Mouse (Mus musculus): ENCODE results near the gene Sfrp5. TPM values are rescaled to one million over a fixed set of nuclear protein-coding genes. Genes with fewer than 3 reads are reported as not detected.

The Sfrp5 gene
- total and polyA plus RNA-seq, 3 experiments = not detected

DNA sequence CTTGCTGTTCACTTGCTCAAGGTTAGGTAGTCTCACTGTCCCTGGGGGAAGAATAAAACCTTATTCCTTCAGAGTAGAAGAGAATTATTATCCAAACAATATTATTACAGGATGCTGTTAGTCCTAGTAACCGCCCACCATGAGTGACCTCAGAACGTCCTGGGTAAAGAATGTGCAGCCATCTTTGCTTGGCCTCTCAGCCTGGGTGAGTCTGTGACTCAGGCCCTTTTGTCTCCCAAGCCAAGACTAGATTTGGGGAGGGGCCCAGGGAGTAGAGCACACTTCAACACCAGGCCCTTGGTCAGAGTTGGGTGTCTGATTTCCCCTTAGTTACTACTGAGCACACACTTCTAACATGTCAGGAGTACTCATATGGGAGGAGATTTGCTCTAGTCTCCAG lies 12.5 kb upstream of the Sfrp5 start:
- Histone ChIP-seq H3K27me3 (replicated peaks) (peaks cover 47% of the 10 kb centered on the region), H3K79me2 (replicated peaks; ENCODE audit: control insufficient read depth, extremely low read depth, insufficient read depth, poor library complexity, severe bottlenecking) (no peaks in the 10 kb centered on the region), H3K27ac (ENCODE audit: insufficient read depth, low read depth) (no peak overlapping the region), H3K9ac (ENCODE audit: insufficient read depth, low read depth) (no peak overlapping the region), H3K4me2 (ENCODE audit: insufficient read depth, low read depth, poor library complexity, severe bottlenecking) (no peak overlapping the region), H3K36me3 (replicated peaks in 1 of 2; ENCODE audit: control insufficient read depth in 1 of 2, insufficient read depth in 1 of 2, low read length in 1 of 2) (no peaks in the 10 kb centered on the region), H3K9me3 (replicated peaks; ENCODE audit: low read length) (no peaks in the 10 kb centered on the region), H3K4me1 (ENCODE audit: control insufficient read depth in 1 of 2, insufficient read depth in 2 of 2) (0 out of 4 replicates have a peak, but pooled peaks cover 0 to 2% of the 10 kb centered on the region in 2 experiments), H3K4me3 (replicated peaks in 1 of 3; ENCODE audit: low read depth in 2 of 3, low read length in 2 of 3, poor library complexity in 1 of 3) (no peak overlapping the region)
- TF ChIP-seq SIN3A (IDR thresholded peaks at IDR 0.05; ENCODE audit: low read length) (no peak), CTCF (conservative IDR thresholded peaks at IDR 0.05 in 1 of 2, IDR thresholded peaks at IDR 0.05 in 1 of 2; ENCODE audit: low read depth in 2 of 2, low read length in 2 of 2) (no peak), TCF12 (IDR thresholded peaks at IDR 0.05; ENCODE audit: low read depth, low read length) (no peak), MAZ (IDR thresholded peaks at IDR 0.05; ENCODE audit: low read depth, low read length) (no peak), POLR2A (IDR thresholded peaks at IDR 0.05; ENCODE audit: low read depth, low read length) (no peak)
- no peak for DNase-seq (ENCODE audit: extremely low read depth)
- in situ Hi-C loops (cut with MboI; ENCODE audit: low pct_ligation_motif_present, low pct_unique_long_range_greater_than_20kb, low sequenced_read_pairs) (no loop called here), dilution Hi-C loops (cut with MboI; ENCODE audit: extremely low pct_ligation_motif_present, extremely low pct_unique_long_range_greater_than_20kb, low sequenced_read_pairs) (no loop called here)

DNA sequence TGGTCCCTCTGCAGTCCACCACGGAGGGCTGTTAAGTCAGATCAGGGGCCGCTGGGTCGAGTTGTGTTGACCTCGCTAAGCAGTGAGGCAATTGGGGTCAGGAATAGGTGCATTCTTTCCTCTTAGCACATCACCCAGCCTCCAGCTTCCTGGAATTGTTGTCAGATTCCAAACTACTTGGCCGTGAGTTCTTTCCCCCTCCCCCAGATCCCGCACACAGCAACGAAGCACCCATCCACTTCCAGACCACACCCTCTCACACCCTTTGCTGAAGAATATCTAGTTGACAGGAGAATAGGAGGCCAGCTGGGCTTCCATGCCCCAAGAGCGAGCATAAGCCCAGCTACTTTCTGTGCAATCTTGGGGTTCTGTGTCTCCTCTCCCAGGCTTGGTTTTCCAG lies 9.9 kb upstream of the Sfrp5 start:
- Histone ChIP-seq H3K4me3 (replicated peaks in 1 of 3; ENCODE audit: low read depth in 2 of 3, low read length in 2 of 3, poor library complexity in 1 of 3) (no peak overlapping the region), H3K4me1 (ENCODE audit: control insufficient read depth in 1 of 2, insufficient read depth in 2 of 2) (peaks cover 0 to 8% of the 10 kb centered on the region in 2 experiments; a peak in 2 of 4 replicates), H3K27me3 (replicated peaks) (peaks cover 72% of the 10 kb centered on the region), H3K4me2 (ENCODE audit: insufficient read depth, low read depth, poor library complexity, severe bottlenecking) (no peak overlapping the region), H3K27ac (ENCODE audit: insufficient read depth, low read depth) (no peak overlapping the region), H3K9ac (ENCODE audit: insufficient read depth, low read depth) (no peak overlapping the region), H3K36me3 (replicated peaks in 1 of 2; ENCODE audit: control insufficient read depth in 1 of 2, insufficient read depth in 1 of 2, low read length in 1 of 2) (no peaks in the 10 kb centered on the region), H3K79me2 (replicated peaks; ENCODE audit: control insufficient read depth, extremely low read depth, insufficient read depth, poor library complexity, severe bottlenecking) (no peaks in the 10 kb centered on the region), H3K9me3 (replicated peaks; ENCODE audit: low read length) (no peaks in the 10 kb centered on the region)
- DNase-seq (ENCODE audit: extremely low read depth) = no peak
- TF ChIP-seq KAT2A (IDR thresholded peaks at IDR 0.05; ENCODE audit: insufficient replicate concordance, low read length) = no peak
- TF ChIP-seq NRF1 (IDR thresholded peaks at IDR 0.05; ENCODE audit: low read depth, low read length) = no peak
- no peak for TF ChIP-seq USF2 (conservative IDR thresholded peaks at IDR 0.05; ENCODE audit: low read depth, low read length)
- TF ChIP-seq NELFE (IDR thresholded peaks at IDR 0.05; ENCODE audit: low read depth, low read length) = no peak
- TF ChIP-seq GABPA (IDR thresholded peaks at IDR 0.05; ENCODE audit: insufficient replicate concordance, low read depth, low read length) = no peak
- TF ChIP-seq JUN (IDR thresholded peaks at IDR 0.05; ENCODE audit: insufficient read depth, low read depth, low read length) = no peak
- no peak for TF ChIP-seq TBP (conservative IDR thresholded peaks at IDR 0.05; ENCODE audit: low read depth, low read length)
- no peak for TF ChIP-seq MAFK (IDR thresholded peaks at IDR 0.05; ENCODE audit: insufficient replicate concordance, low read length)
- no peak for TF ChIP-seq MXI1 (IDR thresholded peaks at IDR 0.05; ENCODE audit: low read depth, low read length)
- no peak for TF ChIP-seq ETS1 (conservative IDR thresholded peaks at IDR 0.05; ENCODE audit: low read depth, low read length)
- no peak for TF ChIP-seq E2F4 (IDR thresholded peaks at IDR 0.05; ENCODE audit: insufficient replicate concordance, low read depth, low read length)
- no peak for TF ChIP-seq CHD2 (IDR thresholded peaks at IDR 0.05; ENCODE audit: low read length)
- TF ChIP-seq ZC3H11A (IDR thresholded peaks at IDR 0.05; ENCODE audit: low read depth, low read length) = no peak
- no peak for TF ChIP-seq POLR2A (IDR thresholded peaks at IDR 0.05; ENCODE audit: low read depth, low read length)
- TF ChIP-seq RCOR1 (conservative IDR thresholded peaks at IDR 0.05; ENCODE audit: low read depth, low read length) = no peak
- no peak for TF ChIP-seq ZNF384 (IDR thresholded peaks at IDR 0.05; ENCODE audit: low read depth, low read length)
- TF ChIP-seq CTCF (conservative IDR thresholded peaks at IDR 0.05 in 1 of 2, IDR thresholded peaks at IDR 0.05 in 1 of 2; ENCODE audit: low read depth in 2 of 2, low read length in 2 of 2) = no peak
- TF ChIP-seq POLR2AphosphoS2 (IDR thresholded peaks at IDR 0.05; ENCODE audit: low read depth, low read length) = no peak
- TF ChIP-seq MAX (IDR thresholded peaks at IDR 0.05; ENCODE audit: low read length) = no peak
- TF ChIP-seq BHLHE40 (IDR thresholded peaks at IDR 0.05; ENCODE audit: low read depth, low read length) = no peak
- dilution Hi-C loops (cut with MboI; ENCODE audit: extremely low pct_ligation_motif_present, extremely low pct_unique_long_range_greater_than_20kb, low sequenced_read_pairs) (no loop called here), in situ Hi-C loops (cut with MboI; ENCODE audit: low pct_ligation_motif_present, low pct_unique_long_range_greater_than_20kb, low sequenced_read_pairs) (no loop called here)

Data from CH12.LX (cell line).